In genomic region chr2:72979659-72980071, GRCm38 (mm10) we compare ENCODE assay signal across 9 mouse cellular contexts. TPM values are rescaled to one million over a fixed set of nuclear protein-coding genes. Genes with fewer than 3 reads are reported as not detected.
DNase-seq lines count a peak whose midpoint lies in the region; ATAC-seq lines count a peak whose summit lies in the region.
"Had no signal": no experiment of that assay in that cellular context is flagged by ENCODE, and none has a peak within 500 bp of the region (broad histone marks: within the 10 kb centered on the region; RNA-seq: fewer than 3 reads in every experiment).

No protein-coding gene starts in this region.

- H3K36me3 ChIP-seq in heart, embryonic 14.5 days (ENCODE audit: control insufficient read depth, insufficient read depth, low read length) = peaks cover 9% of the 10 kb centered on the region
- peaks cover 8% of the 10 kb centered on the region for H3K36me3 ChIP-seq in liver, embryonic 15.5 days (replicated peaks)
- H3K36me3 ChIP-seq in neural tube, embryonic 12.5 days = no peaks in the 10 kb centered on the region

- peaks cover 0 to 24% of the 10 kb centered on the region in 2 experiments; a peak in 2 of 4 replicates for H3K4me1 ChIP-seq in heart, embryonic 14.5 days (ENCODE audit: control insufficient read depth in 2 of 2, insufficient read depth in 2 of 2, low read length in 2 of 2)
- H3K4me1 ChIP-seq in liver, embryonic 15.5 days (replicated peaks) = peaks cover 45% of the 10 kb centered on the region
- H3K4me1 ChIP-seq in neural tube, embryonic 12.5 days = peaks cover 17% of the 10 kb centered on the region

- ATAC-seq in heart, embryonic 14.5 days (ENCODE audit: insufficient number of reproducible peaks, insufficient read depth, low FRiP score, low read depth) = peak; percentile 72
- peak; percentile 66 for ATAC-seq in liver, embryonic 15.5 days (ENCODE audit: insufficient read depth)
- ATAC-seq in neural tube, embryonic 12.5 days (ENCODE audit: low FRiP score, low read depth) = peak; percentile 67

- peak overlapping the region; percentile 90 for H3K4me2 ChIP-seq in heart, embryonic 14.5 days (ENCODE audit: low read length)
- H3K4me2 ChIP-seq in liver, embryonic 15.5 days = peak overlapping the region; percentile 70
- peak overlapping the region; percentile 68 for H3K4me2 ChIP-seq in neural tube, embryonic 12.5 days (replicated peaks)

- peak; percentile 94 for DNase-seq in CD4-positive, CD25-positive, alpha-beta regulatory T cell, adult 2 months (ENCODE audit: low read depth, low spot score)
- peak; percentile 71 for DNase-seq in brain, embryonic 18.5 days (ENCODE audit: low read depth, low spot score)
- peak; percentile 30 for DNase-seq in fibroblast of lung, adult 2 months (ENCODE audit: low read depth)
- peak; percentile 92 for DNase-seq in kidney, postnatal 14 days
- peak; percentile 81 to 83 for DNase-seq in thymus, adult 18-20 months

- no peaks in the 10 kb centered on the region for H3K9me3 ChIP-seq in heart, embryonic 14.5 days (ENCODE audit: control insufficient read depth, low read length)
- H3K9me3 ChIP-seq in liver, embryonic 15.5 days (replicated peaks) = no peaks in the 10 kb centered on the region
- no peaks in the 10 kb centered on the region for H3K9me3 ChIP-seq in neural tube, embryonic 12.5 days

- no peaks in the 10 kb centered on the region for H3K27me3 ChIP-seq in heart, embryonic 14.5 days (ENCODE audit: control insufficient read depth, insufficient read depth, low read length)
- no peaks in the 10 kb centered on the region for H3K27me3 ChIP-seq in liver, embryonic 15.5 days
- H3K27me3 ChIP-seq in neural tube, embryonic 12.5 days (replicated peaks) = no peaks in the 10 kb centered on the region

- H3K27ac ChIP-seq in heart, embryonic 14.5 days (replicated peaks in 1 of 2; ENCODE audit: control insufficient read depth in 1 of 2, insufficient read depth in 1 of 2, low read depth in 2 of 2, low read length in 2 of 2) = peak overlapping the region; percentile 98 to 100
- H3K27ac ChIP-seq in liver, embryonic 15.5 days (replicated peaks) = peak overlapping the region; percentile 100
- H3K27ac ChIP-seq in neural tube, embryonic 12.5 days = peak overlapping the region; percentile 100

- H3K4me3 ChIP-seq in heart, embryonic 14.5 days (ENCODE audit: control insufficient read depth in 1 of 2, insufficient read depth in 1 of 2, low read depth in 1 of 2, low read length in 2 of 2) = peak overlapping the region; percentile 77 to 97
- peak overlapping the region; percentile 100 for H3K4me3 ChIP-seq in liver, embryonic 15.5 days (replicated peaks)
- peak overlapping the region; percentile 93 for H3K4me3 ChIP-seq in neural tube, embryonic 12.5 days

- H3K9ac ChIP-seq in heart, embryonic 14.5 days (ENCODE audit: low read length) = peak overlapping the region; percentile 87
- H3K9ac ChIP-seq in liver, embryonic 15.5 days = peak overlapping the region; percentile 100
- H3K9ac ChIP-seq in neural tube, embryonic 12.5 days = peak overlapping the region; percentile 100

- 0% methylated on average over 10 of the region's 54 CpGs for WGBS in heart, embryonic 14.5 days
- WGBS in liver, embryonic 15.5 days (ENCODE audit: insufficient replicate concordance) = 0% methylated on average over 45 of the region's 54 CpGs
- under 1% methylated on average over 27 of the region's 54 CpGs for WGBS in neural tube, embryonic 12.5 days

RNA-seq across cellular contexts. Expression of gene Sp3, which starts 0.6 kb away (rescaled TPM):
- 41.2 and 47.8 TPM in 2 replicates for polyA plus RNA-seq in heart, embryonic 14.5 days (2014; fragmentation: Nextera tagmentation; extraction: Ambion mirVana)
- polyA plus RNA-seq in liver, embryonic 15.5 days (2015; fragmentation: Nextera tagmentation; extraction: Ambion mirVana) = 33.3 and 33.6 TPM in 2 replicates
- 56.9 and 58.5 TPM in 2 replicates for polyA plus RNA-seq in neural tube, embryonic 12.5 days (2016; fragmentation: Nextera tagmentation; extraction: Ambion mirVana)

RNA-seq across cellular contexts. Expression of gene Gm11084, which starts 6.9 kb away (rescaled TPM):
- not detected in 2 replicates for polyA plus RNA-seq in heart, embryonic 14.5 days (2014; fragmentation: Nextera tagmentation; extraction: Ambion mirVana)
- not detected in 2 replicates for polyA plus RNA-seq in liver, embryonic 15.5 days (2015; fragmentation: Nextera tagmentation; extraction: Ambion mirVana)
- polyA plus RNA-seq in neural tube, embryonic 12.5 days (2016; fragmentation: Nextera tagmentation; extraction: Ambion mirVana) = not detected in 2 replicates
- polyA plus RNA-seq: gonadal fat pad, adult 2 months had no signal

Comparison
In these comparisons a context has a peak if more than half of its experiments do, and no peak if none do; other contexts are left out.
1. Peak in every context shown above with its lines: DNase-seq, ATAC-seq, H3K4me3 ChIP-seq and H3K27ac ChIP-seq.
2. DNase-seq: peak in every context shown above with its lines; median percentile 94 in CD4-positive, CD25-positive, alpha-beta regulatory T cell, adult 2 months; 92 in kidney, postnatal 14 days; 82 in thymus, adult 18-20 months; 71 in brain, embryonic 18.5 days; 30 in fibroblast of lung, adult 2 months.